Mouse (Mus musculus) kidney, adult 2 months (tissue): ENCODE measurements around the gene Rsph6a.
A peak's percentile ranks its signal among the peaks of the same experiment; 100 is the strongest.

Experiments
- CTCF ChIP-seq: fragments of 200-500 bp; conservative IDR thresholded peaks from 2 replicates; pipeline ENCODE4 v1.5.1; 2011; ENCODE audit warnings: low read depth, mild to moderate bottlenecking, control low read depth, low read length, moderate library complexity, mixed read lengths; ENCODE audit not compliant: insufficient read depth, insufficient read length
- POLR2A ChIP-seq: fragments of 200-500 bp; IDR thresholded peaks from one replicate; pipeline ENCODE4 v1.6.1; 2011; ENCODE audit warnings: low read depth, low read length, control low read depth

DNA sequence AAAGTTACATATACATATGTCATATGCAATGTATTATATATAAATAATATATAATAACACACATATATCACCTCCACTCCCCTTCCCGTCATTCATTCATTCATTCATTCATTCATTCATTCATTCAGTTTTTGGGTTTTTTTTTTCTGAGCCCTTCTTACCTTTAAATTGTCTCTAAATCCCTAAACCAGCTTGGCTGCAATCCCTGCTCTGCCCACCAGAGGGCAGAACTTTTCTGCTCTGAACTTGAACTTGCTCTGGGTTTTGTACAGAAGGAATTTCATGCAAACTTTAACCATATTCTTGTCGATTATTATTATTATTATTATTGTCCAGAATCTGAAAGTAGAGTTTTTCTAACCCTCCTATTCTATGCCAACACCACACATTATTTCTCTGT lies 14.2 kb downstream of the Rsph6a start:
- TF ChIP-seq CTCF (peak; percentile 78), POLR2A (no peak)
